Mouse (Mus musculus): ENCODE results near the gene Mast4.

Gene Mast4

DNA sequence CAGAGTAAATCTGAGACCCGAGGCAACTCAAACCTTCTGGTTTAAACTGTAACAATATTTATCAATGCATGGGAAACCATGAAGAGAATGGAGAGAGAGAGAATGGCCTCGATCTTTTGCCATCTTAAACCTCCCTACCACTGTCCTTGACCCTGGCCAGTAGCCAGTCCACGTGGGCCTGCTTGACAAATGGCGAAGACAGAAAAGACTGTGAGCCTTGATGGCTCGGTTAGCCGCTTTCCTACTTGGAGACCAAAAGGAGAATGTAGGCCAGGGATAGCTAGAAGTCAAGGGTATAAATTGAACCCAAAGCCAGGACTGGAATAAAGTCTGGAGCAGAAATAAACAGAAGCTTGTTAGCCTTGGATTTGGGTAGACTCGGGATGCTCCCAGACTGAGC, 640.1 kb downstream of the Mast4 start:
- DNase-seq (ENCODE audit: low spot score in 2 of 2) = no peak

DNA sequence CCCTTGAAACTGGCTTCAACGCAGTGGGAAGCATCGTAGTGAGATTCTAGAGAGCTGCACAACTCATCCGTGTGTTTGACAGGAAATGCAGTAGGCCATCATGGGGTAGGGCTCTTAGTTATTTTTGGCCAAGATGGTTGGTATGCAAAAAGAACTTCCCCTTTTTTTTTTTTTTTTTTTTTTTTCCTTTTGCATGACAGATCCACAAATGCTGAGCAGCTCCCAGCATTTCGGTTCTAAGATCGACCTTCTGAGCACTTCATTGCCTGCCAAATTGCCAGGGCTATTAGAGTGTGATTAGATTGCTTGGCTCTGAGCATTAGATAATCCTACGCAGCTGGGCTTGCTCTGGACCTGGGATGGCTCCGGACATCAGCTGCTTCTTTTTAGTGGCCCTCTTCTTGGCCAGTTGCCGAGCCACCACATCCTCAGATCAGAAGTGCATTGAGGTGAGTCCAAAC, 640.9 kb downstream of the Mast4 start, which contains the start of gene Cd180:
Gene Cd180 (plus strand): TSS at position 218 of the 461 bp plus-strand sequence.
- peak in 1 of 2 experiments; percentile 26 for DNase-seq (ENCODE audit: low spot score in 2 of 2)

DNA sequence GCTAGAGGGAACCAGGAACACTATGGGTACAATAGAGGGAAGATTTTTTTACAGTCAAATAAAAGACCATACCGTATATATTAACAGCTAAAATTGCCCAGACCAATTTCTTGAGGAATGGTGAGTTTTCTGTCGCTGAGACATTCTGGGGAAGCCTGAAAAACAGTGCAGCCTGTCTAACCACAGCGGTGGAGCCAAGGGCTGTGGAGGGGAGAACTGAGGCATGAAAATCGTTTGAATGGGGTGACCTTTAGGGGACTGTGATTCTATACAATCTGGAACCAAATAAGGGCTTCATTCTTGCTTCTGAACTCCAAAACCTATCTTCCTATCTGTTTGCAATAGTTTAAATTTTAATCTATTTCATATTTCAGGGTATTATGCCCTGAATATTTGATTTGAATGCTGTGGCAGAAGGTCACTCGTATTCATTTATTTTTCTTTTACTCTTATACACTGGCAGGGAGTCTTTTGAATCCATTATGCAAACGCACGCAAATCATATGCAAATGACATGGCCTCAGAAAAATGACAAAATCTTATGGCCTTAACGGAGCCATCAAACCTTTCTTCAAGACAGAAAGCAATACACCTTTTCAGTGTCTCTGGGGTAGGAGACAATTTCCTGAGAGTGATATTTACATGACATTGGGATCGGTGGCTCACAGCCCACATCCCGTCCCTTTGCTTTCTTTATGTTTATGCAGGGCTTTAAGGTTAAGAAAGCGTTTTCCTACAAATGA, 642.7 kb downstream of the Mast4 start:
- no peak for DNase-seq (ENCODE audit: low spot score in 2 of 2)

DNA sequence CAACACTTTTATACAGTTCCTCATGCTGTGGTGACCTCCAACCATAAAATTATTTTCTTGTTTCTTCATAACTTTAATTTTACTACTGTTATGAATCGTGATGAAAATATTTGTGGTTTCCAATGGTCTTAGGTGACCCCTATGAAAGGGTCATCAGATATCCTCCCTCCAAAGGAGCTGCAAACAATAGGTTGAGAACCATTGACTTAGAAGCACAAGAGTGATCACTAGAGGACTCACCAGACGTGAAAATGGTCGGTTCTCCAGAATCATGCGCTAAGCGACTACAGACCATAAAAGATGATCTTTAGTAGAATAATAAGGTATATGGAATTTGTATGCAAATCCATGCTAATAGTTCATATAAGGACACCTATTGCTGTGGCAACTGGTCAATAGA, 644.1 kb downstream of the Mast4 start:
- no peak for DNase-seq (ENCODE audit: low spot score in 2 of 2)

DNA sequence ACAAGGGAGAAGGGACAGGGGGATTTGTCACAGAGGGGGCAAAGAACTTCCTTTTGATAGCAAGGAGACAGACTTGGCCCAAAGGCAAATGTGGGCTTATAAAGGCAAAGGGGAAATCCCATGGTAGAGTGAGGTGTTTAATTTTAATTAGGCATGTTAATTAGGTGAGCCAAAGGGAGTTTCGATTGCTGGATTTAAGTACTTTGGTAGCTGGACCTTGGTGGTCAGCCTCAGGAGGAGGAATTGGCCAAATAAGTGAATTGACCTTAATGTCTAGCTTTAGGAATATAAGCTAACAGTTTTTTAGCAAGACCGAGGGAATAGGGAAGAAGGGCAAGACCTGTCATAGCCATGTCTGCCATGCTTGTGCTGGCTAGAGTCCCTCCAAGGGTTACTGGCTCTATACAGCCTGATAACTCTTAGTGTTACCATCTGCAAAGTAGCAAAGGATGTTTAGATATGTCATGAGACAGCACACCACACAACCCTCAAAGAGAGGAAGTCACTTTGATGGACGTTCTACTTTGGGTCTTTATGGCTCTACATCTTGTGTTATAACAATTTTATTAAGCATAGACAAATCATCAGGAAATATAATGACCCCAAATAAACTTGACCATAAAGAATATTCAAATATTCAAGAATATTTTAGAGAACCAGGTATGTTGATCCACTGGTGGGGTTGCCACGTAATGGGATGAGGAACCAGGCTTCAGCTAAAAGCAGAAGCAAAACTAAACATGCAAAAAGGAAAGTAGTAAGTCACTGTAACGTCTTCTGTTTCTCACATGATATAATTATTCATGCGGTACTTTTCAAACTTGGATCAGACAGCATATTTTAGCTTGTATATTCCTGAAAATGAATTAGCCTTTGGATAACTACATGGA, 644.9 kb downstream of the Mast4 start:
- no peak for DNase-seq (ENCODE audit: low spot score in 2 of 2)

DNA sequence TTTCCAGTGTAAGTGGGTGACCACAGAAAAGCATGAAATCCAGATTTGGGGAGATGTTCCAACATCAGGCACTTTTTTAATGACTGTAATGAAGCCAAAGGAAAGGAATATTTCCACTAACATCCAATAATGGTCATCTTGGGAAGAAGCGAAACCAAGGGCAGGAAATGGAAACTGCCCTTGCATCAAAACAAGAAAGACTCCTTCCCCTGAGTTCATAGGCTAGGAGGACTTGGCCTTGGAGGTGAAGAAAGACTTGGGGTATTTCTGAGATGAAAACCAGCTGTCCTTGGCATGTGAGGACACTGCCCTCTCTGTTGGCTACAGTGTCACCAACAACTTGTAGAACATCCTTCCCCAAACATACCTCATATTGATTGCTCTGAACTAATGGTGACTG, 646.2 kb downstream of the Mast4 start:
- no peak for DNase-seq (ENCODE audit: low spot score in 2 of 2)

DNA sequence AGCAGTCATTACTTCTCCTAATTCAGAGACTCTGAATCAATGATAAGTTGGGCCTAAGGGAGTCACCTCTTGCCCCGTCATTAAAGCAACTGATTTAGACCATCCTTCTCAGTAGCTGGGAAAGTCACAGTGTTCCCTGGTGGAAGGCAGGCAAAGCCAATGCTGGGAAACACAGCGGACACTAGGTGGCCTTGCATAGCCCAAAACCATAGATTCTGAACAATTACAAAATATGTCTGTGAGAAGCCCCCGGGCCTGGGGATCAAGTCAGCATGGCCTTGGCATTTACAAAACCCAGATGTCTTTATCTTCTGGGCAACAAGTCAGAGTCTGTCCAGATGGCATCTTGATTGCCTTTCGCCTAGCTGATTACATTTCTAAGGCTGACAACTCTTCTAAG, 649.4 kb downstream of the Mast4 start:
- peak in 1 of 2 experiments; percentile 54 for DNase-seq (ENCODE audit: low spot score in 2 of 2)
